Mouse (Mus musculus) ES-E14 (cell line): ENCODE measurements around the gene Kat7.

Experiments used
- HCFC1 ChIP-seq: IDR thresholded peaks from 2 replicates; pipeline ENCODE4 v1.6.1; 2012; ENCODE audit warnings: low read length, inconsistent platforms, borderline replicate concordance; ENCODE audit not compliant: insufficient read depth
- ZNF384 ChIP-seq: IDR thresholded peaks from 2 replicates; pipeline ENCODE4 v1.6.1; 2012; ENCODE audit warnings: low read depth, low read length, inconsistent platforms

GRCm38 (mm10) chr11:95254165-95254564 is 55.9 kb downstream of the Kat7 start:
- TF ChIP-seq ZNF384, result no peak
- no peak for TF ChIP-seq HCFC1
